Mouse (Mus musculus): ENCODE measurements around the gene Tmem178b. TPM values are rescaled to one million over a fixed set of nuclear protein-coding genes. Genes with fewer than 3 reads are reported as not detected.
A peak's percentile ranks its signal among the peaks of the same experiment; 100 is the strongest.

Tmem178b gene
- total RNA-seq, 2 experiments from 2014 or later, result 10.5 to 26.1 TPM

- DNase-seq, result no peak
These were observed 142.8 kb downstream of the Tmem178b start for GRCm38 (mm10) chr6:40015711-40016460.

- DNase-seq, result no peak
These were observed 146.3 kb downstream of the Tmem178b start for GRCm38 (mm10) chr6:40019396-40019795.

DNA sequence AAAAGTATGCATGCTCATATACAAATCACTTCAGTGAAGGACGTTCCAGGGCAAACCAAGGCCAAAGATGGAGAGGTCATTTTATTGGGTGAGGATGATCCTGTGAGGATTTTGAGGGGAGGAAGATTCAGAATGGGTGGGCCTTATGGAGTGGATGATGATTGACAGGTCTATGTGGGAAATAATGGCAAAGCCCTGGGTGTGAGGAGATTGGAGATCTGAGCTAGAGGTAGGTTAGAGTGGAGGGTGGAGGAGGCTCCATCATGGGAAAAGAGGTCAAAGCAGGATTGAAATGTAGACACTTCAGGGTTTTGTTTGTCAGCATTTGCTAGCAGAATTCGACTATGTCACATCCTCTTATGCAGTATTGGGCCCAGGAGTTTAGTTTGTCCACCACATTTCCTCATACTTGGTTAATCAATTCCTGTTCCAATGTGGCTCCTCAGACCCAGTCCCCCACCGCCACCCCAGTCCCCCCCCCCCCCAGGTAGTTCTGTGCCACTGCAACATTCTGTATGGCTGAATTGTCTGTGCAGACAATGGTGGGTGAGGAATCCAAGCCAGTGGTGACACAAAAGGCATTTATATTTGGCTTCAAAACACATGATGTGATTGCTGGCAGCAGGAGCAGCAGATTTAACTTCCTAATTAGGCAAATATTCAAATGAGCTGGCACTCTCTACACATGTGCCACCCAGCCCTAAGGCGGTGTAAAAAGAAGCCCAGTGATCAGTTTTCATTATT, 150.7 kb downstream of the Tmem178b start:
- no peak for DNase-seq

DNA sequence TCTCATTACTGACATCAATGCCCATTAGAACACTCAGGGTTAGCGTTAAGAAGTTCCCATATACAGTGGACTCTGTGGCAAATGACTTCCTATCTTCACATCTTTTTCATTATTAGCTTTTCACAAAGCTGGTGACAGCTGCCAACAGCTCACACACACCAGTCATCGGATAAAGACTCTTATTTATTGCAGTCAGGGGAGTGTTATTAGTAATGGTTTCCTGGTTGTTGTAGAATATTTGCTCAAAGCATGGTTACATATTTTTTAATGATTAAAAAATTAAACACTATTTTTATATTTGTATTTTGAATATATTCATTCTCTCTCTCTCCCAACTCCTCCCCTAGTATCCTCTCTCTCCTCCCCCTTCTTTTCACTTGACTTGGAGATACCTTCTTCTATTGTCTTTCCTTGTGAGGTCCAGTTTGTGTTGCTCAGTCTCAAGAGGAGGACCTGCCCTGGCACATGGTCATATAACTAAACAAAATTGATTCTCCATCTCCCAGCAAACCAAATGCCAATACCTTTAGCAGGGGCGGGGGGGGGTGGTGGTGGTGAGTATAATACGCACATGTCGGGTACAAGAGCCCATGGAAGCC, 151.4 kb downstream of the Tmem178b start:
- no peak for DNase-seq

- DNase-seq, result no peak
These were observed 159.8 kb downstream of the Tmem178b start for GRCm38 (mm10) chr6:40032901-40033300.

DNA sequence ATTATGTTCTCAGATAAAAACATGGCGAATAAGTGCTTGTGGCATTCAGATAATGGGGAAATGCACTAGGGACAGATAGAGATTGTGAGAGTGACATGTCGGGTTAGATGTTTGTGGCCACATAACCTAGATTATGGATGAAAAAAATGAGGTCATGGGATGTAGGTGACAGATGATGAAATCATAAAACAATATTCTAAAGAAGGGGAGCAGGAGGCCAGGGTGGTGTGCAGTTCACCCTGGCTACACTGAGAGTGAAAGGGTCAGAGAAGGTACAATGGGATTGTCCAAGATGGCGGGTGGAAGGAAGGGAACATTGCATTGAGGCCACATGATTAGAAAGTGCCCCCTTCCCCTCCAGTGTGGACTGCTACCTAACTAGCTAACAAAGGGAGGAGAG, 160.9 kb downstream of the Tmem178b start:
- no peak for DNase-seq

DNA sequence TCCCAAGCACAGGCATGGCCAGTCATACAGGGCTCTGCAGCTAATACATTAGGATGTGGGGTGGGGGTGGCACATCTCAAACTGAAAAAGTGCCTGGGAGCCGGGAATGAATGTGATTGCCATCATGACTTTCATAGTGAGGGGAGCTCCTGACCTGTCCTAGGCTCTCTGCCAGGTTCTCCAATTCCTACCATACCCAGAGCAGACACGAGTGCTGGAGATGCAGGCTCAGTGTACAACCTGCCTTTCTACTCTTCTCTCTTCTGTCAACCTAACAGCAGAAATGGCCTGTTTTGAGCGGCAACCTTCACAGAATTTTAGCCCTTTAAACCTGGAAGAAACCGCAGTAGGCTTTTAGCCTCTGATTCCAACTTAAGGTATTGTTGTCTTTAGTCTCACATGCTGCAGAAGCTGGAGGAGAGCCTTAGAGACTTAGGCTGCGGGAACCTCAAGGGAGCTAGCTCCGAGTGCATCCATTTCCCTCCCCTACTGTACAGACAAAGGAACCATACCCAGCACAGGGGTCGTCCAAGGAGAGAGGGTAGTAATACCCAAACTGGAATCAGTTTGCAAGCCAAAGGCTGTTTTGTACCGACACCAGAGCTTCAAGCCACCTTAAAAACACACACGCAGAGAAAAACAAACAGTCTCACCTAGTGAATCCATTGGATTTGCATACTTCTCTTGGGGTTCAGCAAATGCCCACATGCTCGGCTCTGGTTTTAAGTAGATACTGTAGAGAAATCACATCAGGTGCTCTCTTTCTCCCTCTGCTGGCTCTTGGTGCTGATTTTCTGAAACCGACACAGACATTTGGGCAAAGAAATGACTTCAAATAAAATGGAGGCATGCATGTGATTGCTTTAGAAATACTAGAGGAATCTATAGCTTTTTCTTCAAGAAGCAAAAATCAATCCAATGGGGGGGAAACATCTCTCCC, 176.2 kb downstream of the Tmem178b start:
- peak; percentile 22 to 42 for DNase-seq

GRCm38 (mm10) chr6:40049909-40050484, 176.9 kb downstream of the Tmem178b start:
- DNase-seq, result no peak

GRCm38 (mm10) chr6:40051698-40052097, 178.6 kb downstream of the Tmem178b start:
- DNase-seq, result no peak

DNA sequence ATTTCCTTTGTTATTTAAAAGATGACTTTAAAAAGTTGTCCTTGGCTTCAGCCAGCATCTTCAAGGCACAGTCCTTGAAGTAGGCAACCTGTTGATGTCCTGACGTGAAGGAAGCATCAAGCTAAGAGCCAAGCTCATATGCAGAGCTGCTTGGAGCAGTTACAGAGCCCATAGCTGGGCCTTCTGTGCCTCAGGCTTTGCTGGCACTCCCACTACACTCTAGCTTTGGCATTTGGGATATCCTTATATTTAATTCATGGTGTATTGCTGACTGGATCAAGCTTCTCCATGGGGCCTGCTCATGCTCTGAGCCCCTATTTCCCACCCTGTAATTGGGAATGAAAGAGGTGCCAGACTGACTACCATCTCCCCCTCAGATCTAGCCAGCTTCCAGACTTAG, 179.5 kb downstream of the Tmem178b start:
- DNase-seq, result no peak

DNA sequence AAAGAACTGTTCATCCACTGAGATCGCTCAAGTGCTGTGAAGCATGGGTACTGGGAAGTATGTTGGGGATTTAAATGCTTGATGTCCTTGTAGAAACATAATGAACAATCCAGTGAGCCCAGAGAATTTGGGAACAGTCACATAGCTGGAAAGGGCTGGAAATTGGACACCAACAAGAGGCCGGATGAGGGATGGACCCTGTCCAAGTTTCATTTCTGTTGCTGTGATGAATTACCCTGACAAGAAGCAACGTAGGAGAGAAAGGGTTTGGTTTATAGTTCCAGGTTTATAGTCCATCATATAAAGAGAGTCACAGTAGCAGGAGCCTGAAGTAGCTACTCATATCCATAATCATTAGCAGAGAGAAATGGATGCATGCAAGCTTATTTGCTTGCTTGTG, 186.4 kb downstream of the Tmem178b start:
- DNase-seq, result no peak

DNA sequence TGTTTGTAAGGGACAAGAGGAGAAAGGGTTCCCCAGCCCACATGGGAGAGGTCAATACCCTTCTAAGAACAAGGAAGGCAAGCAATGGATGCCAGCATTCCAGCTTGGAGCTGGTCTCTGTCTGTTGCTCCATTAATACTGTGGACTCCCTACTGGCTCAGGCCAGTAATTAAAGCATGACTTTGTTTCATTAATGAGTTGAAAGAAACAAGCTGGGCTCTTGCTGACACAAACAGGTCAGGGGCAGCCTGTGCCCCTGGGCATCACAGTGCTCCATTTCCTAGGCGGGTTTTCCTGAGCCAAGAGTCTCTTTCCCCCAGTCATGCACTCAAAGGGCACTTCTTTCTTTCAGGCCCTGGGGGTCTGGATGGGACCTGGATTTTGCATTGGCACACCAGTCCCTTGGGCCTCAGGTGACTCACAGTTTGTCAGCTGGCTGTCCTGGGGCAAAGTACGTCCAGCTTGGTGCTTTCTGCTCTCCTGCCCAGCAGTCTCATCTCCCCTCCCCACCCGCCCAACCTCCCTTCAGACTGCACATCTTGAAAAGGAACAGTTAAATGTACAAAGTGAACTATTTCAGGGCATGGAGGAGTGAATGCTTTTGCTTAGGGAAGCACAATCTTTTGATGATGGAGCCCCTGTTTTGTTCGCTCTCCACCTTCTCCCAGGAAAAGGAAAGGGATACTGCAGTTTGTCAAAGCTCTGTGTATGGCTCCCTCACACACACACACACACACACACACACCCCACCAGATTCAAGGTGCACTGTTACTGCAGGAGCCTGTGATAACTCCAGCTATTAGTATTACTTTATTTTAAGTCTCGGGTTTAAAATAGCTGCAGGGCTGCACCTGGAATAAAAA, 188.5 kb downstream of the Tmem178b start:
- no peak for DNase-seq

DNA sequence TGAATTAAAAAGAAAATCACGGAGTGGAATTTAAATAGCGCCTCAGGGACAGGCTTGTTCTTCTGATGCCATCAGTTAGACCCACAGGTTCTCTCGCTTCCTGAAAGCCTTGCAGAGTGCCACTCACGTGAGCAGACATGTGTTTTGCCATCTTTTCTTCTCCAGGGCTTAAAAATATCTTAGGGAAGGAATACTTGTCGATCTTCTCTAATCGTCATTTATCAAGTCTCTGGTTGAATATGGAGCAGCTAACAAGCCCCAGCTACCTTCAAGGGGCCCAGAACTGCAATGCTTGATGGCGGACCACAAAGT, 189.1 kb downstream of the Tmem178b start:
- no peak for DNase-seq

DNA sequence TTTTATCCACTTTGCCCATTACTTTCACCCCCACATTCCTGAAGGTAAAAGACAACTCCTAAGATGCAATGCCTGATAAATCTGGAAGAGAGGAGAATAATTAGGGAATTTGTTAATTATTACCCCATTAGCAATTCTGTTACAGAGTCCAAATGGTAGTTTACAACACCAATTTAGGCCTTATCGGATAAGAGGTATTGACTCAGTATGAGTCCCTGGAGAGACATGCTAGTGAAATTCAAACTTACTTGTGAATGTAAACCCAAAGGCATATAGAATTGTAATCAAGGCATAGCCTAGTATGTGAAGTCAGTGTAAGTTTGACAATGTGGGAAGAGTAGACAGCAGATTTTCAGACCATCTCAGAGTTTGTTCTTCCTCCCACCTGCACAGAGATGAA, 190.4 kb downstream of the Tmem178b start:
- DNase-seq, result no peak

DNA sequence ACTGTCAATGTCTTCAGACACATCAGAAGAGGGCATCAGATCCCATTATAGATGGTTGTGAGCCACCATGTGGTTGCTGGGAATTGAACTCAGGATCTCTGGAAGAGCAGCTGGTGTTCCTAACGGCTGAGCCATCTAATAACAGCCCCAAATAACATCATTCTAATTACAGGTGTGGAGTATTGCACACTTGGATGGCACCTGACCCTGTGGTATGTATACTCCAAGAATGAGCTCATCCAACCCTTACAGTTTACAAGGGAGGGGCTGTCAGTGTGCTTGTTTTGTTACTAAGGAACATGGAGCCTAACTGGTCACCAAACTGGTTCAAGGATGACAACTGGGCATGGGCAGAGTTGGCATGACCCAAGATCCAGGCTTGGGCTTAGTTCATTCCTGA, 190.8 kb downstream of the Tmem178b start:
- DNase-seq, result no peak

GRCm38 (mm10) chr6:40064342-40064741, 191.3 kb downstream of the Tmem178b start:
- DNase-seq, result no peak

GRCm38 (mm10) chr6:40068467-40068866, 195.4 kb downstream of the Tmem178b start:
- no peak for DNase-seq

DNA sequence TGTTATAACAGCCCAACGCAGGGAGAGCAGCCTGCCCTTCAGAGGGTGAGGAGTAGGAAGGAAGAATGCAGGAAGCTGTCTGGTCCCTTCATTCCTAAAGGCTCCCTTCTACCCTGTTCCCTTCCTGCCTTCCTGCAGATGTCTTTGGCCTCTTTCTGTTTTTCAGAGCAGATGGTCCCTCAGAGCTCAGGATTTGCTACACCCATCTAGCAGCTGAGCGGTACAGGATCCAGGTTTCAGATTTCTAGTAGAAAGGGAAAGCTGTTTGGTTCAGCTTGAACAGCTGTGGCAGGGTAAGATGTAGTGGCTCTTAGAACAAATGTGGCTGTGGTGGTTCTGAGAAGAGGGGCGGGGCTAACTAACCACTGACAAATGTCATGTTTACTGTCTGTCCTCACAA, 197.9 kb downstream of the Tmem178b start:
- no peak for DNase-seq

DNA sequence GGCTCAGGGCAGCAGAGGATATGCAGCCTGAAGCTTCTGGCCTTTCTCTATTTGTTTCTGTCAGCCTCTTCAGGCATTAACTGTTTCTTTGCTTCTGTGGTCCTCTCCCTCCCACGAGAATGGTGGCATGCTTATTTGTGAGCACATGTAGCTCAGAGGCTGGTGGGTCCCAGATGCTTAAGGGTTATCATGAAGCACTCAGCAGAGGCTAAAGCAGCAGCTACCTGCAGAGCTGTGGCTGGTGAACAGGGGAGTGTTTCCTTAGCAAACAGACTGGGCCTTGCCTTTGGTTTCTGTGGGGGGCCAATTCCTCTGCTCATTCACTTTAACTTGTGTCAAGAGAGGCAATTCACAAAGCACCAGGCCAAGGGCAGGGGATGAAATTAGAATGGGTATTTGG, 203.0 kb downstream of the Tmem178b start:
- no peak for DNase-seq

DNA sequence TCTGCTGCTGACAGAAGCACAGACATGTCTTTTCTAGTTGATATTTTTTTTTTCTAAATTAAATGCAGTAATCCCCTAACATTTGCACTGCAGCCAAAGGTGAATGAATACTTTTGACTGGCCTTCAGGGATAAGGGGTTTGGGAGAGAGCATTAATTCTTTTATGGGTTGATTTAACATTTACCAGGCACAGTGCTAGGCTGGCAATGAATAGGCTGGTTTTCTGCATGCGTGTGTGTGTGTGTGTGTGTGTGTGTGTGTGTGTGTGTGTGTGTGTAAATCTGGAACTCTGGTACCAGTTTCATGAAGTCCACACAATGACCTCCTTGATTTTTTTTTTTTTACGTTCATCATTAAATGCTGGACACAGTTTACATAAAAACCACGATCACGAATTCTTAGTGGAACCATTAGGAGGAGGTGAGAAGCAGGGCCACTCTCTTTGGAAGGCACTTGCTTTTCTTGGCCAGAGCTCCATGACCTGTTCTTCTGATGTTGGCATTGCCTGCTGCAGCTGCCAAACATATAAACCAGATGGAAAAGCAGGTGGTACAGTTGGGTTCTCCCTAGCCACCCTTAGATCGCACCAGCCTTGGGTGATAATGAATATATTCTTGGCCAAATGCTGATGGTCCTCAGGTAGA, 203.7 kb downstream of the Tmem178b start:
- no peak for DNase-seq
